Mouse (Mus musculus): ENCODE measurements around the gene Sgta. TPM values are rescaled to one million over a fixed set of nuclear protein-coding genes. Genes with fewer than 3 reads are reported as not detected.

The Sgta gene
- polyA plus RNA-seq, 1 experiment from 2014 or later: 322 TPM

- 88% methylated on average over 5 of the region's 5 CpGs for WGBS
- H3K9ac ChIP-seq (replicated peaks): no peak overlapping the region
- no peak overlapping the region for H3K27ac ChIP-seq
- H3K4me2 ChIP-seq (replicated peaks): no peak overlapping the region
- H3K4me3 ChIP-seq (replicated peaks): no peak overlapping the region
- no peaks in the 10 kb centered on the region for H3K9me3 ChIP-seq
- peaks cover 25% of the 10 kb centered on the region for H3K36me3 ChIP-seq
- H3K4me1 ChIP-seq (replicated peaks): peaks cover 16% of the 10 kb centered on the region
- H3K27me3 ChIP-seq: peaks cover 27% of the 10 kb centered on the region
- ATAC-seq: no peak
Measured at GRCm38 (mm10) chr10:81026857-81027256, 33.1 kb downstream of the Sgta start.

- ATAC-seq: 0 out of 2 replicates have a peak, but pooled peaks have one; percentile 3
- H3K27ac ChIP-seq: no peak within 1 kb of the TSS
- H3K4me3 ChIP-seq (replicated peaks): peak within 1 kb of the TSS; percentile 57
- H3K4me2 ChIP-seq (replicated peaks): peak within 1 kb of the TSS; percentile 77
- H3K9me3 ChIP-seq: no peaks in the 10 kb centered on the region
- H3K27me3 ChIP-seq: peaks cover 33% of the 10 kb centered on the region
- H3K4me1 ChIP-seq (replicated peaks): peaks cover 16% of the 10 kb centered on the region
- H3K9ac ChIP-seq (replicated peaks): peak within 1 kb of the TSS; percentile 85
- peaks cover 15% of the 10 kb centered on the region for H3K36me3 ChIP-seq
- 47% methylated on average over 12 of the region's 12 CpGs for WGBS
Measured at GRCm38 (mm10) chr10:81025639-81026275, 34.2 kb downstream of the Sgta start, which contains the start of gene Diras1. TSS of gene Diras1 (minus strand) at chr10:81025662.

DNA sequence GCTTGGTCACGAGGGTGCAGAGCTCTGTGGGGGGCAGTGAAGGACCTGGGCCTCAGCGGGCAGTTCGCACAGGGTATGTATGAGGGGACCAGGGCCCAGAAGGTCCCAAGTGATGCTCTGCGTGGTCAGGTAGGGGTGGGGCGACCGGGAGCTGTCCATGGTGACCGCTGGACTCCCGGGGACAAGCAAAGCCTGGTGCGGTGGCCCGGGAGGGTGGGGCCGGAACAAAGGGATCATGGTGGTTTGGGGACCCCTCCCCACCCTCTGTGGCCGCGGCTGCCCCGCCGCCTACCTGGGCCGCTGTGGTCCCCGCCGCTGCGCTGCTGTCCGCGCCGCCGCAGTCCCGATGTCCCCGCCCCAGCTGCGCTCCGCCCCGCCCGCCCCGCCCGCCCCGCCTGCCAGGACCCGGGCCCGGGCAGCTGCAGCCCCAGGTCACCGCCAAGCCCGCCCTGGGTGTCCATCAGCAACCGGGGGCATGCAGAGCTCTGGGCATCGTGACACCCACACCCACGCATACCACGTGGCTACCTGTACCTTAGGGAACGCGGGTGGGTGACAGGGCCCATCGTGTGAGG is 34.8 kb downstream of the Sgta start:
- H3K4me2 ChIP-seq (replicated peaks): peak overlapping the region; percentile 77
- H3K27me3 ChIP-seq: peaks cover 33% of the 10 kb centered on the region
- peak overlapping the region; percentile 85 for H3K9ac ChIP-seq (replicated peaks)
- H3K4me1 ChIP-seq (replicated peaks): peaks cover 16% of the 10 kb centered on the region
- peak overlapping the region; percentile 57 for H3K4me3 ChIP-seq (replicated peaks)
- WGBS: 2% methylated on average over 22 of the region's 43 CpGs
- H3K27ac ChIP-seq: no peak overlapping the region
- peak; percentile 61 for ATAC-seq
- H3K36me3 ChIP-seq: peaks cover 12% of the 10 kb centered on the region
- H3K9me3 ChIP-seq: no peaks in the 10 kb centered on the region

GRCm38 (mm10) chr10:81024346-81024937 is 35.5 kb downstream of the Sgta start:
- Histone ChIP-seq H3K4me3 (replicated peaks) (peak overlapping the region; percentile 57), H3K27ac (no peak overlapping the region)
- ATAC-seq: peak; percentile 51

DNA sequence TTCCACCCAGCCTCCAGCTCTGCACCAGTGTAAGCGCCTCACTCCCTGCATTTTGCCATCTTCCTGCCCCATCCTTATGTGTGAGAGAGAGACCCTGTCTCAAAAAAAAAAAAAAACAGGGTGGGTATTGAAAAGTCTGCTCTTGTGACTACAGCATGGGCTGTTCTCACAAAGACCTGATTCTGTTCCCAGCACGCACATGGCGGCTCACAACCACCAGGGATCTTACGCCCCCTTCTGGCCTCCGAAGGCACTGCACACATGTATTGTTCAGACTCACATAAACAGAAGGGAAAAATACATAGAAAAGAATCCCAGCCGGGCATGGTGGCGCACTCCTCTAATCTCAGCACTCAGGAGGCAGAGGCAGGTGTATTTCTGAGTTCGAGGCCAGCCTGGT is 37.2 kb downstream of the Sgta start:
- H3K27me3 ChIP-seq: peaks cover 33% of the 10 kb centered on the region
- 0 out of 2 replicates have a peak, but pooled peaks cover 4% of the 10 kb centered on the region for H3K36me3 ChIP-seq
- peaks cover 16% of the 10 kb centered on the region for H3K4me1 ChIP-seq (replicated peaks)
- H3K4me3 ChIP-seq (replicated peaks): no peak overlapping the region
- H3K9ac ChIP-seq (replicated peaks): no peak overlapping the region
- ATAC-seq: no peak
- H3K9me3 ChIP-seq: no peaks in the 10 kb centered on the region
- no peak overlapping the region for H3K27ac ChIP-seq
- no peak overlapping the region for H3K4me2 ChIP-seq (replicated peaks)
- WGBS: 64% methylated on average over 8 of the region's 8 CpGs

More at GRCm38 (mm10) chr10:81024346-81024937, 35.5 kb downstream of the Sgta start:
- Histone ChIP-seq H3K4me1 (replicated peaks) (peaks cover 16% of the 10 kb centered on the region), H3K4me2 (replicated peaks) (peak overlapping the region; percentile 77), H3K9ac (replicated peaks) (peak overlapping the region; percentile 85), H3K27me3 (peaks cover 33% of the 10 kb centered on the region), H3K36me3 (0 out of 2 replicates have a peak, but pooled peaks cover 5% of the 10 kb centered on the region), H3K9me3 (no peaks in the 10 kb centered on the region)
- WGBS: 73% methylated on average over 5 of the region's 5 CpGs

GRCm38 (mm10) chr10:81021547-81022110 is 38.4 kb downstream of the Sgta start:
- ATAC-seq: no peak
- H3K4me3 ChIP-seq (replicated peaks): no peak overlapping the region
- H3K9ac ChIP-seq (replicated peaks): peak overlapping the region; percentile 39; the same call in 1 of the 2 replicates
- no peaks in the 10 kb centered on the region for H3K9me3 ChIP-seq
- H3K27me3 ChIP-seq: peaks cover 33% of the 10 kb centered on the region
- H3K4me2 ChIP-seq (replicated peaks): peak overlapping the region; percentile 6; the same call in 1 of the 2 replicates
- WGBS: 22% methylated on average over 24 of the region's 26 CpGs
- H3K4me1 ChIP-seq (replicated peaks): peaks cover 16% of the 10 kb centered on the region
- 0 out of 2 replicates have a peak, but pooled peaks cover 4% of the 10 kb centered on the region for H3K36me3 ChIP-seq
- no peak overlapping the region for H3K27ac ChIP-seq

DNA sequence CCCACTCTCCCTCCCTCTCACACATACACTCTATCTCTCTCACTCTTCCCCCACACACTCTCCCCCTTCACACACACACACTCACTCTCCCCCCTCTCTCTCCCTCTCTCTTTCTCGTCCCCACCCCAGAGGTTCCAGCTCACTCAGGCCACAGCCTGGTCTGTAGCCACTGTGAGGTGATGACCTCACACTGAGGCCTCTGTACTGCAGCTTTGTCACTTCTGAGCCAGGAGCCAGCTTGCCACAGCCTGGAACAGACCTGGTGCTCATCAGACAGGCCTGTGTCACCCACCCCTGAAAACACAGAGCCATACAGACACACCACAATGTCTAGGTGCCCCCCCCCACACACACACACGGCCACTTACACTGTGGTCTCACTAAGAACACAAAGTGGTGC is 39.8 kb downstream of the Sgta start:
- Histone ChIP-seq H3K36me3 (0 out of 2 replicates have a peak, but pooled peaks cover 4% of the 10 kb centered on the region), H3K4me3 (replicated peaks) (no peak overlapping the region), H3K9ac (replicated peaks) (no peak overlapping the region; the same call in 1 of the 2 replicates), H3K27me3 (peaks cover 33% of the 10 kb centered on the region), H3K4me1 (replicated peaks) (peaks cover 15% of the 10 kb centered on the region), H3K27ac (no peak overlapping the region), H3K4me2 (replicated peaks) (no peak overlapping the region), H3K9me3 (no peaks in the 10 kb centered on the region)
- 63% methylated on average over 2 of the region's 2 CpGs for WGBS
- no peak for ATAC-seq

DNA sequence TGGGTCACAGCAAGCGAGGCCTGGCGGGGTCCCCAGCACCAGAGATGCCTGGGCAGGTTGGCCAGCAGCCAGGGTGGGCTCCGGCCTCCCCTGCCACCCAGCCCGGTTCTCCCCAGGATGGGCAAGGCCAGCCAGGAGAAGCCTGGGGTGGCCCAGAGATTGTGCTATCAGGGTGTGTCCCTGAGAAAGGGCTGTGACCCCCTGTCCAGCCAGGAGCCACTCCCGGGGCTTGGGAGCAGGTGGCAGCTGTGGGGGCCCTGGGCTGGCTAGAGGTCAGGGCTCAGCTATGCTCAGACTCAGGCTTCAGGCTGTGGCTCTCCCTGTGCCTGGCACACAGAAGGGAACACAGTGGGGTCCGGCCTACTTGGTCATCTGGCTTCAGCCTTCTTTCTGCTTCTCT is 40.3 kb downstream of the Sgta start:
- Histone ChIP-seq H3K27me3 (peaks cover 31% of the 10 kb centered on the region), H3K36me3 (0 out of 2 replicates have a peak, but pooled peaks cover 4% of the 10 kb centered on the region), H3K4me1 (replicated peaks) (peaks cover 14% of the 10 kb centered on the region), H3K9ac (replicated peaks) (no peak overlapping the region), H3K4me3 (replicated peaks) (no peak overlapping the region), H3K9me3 (no peaks in the 10 kb centered on the region), H3K4me2 (replicated peaks) (no peak overlapping the region), H3K27ac (no peak overlapping the region)
- no peak for ATAC-seq
- 82% methylated on average over 6 of the region's 6 CpGs for WGBS

DNA sequence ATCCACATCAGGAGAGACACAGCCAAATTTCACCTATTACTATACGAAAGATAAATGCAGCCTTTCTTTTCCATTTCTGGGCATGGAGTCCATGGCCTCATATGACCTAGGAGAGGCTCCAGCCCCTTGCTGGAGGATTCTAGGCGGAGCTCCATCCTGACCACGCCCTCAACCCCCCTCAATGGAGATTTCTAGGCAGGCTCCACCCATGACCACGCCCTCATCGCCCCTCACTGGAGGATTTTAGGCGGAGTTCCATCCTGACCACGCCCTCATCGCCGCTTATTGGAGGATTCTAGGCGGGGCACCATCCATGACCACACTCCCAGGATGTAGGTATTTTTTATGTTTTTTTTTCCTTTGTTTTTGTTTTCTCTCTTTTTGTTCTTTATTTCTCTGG is 41.7 kb downstream of the Sgta start:
- no peak overlapping the region for H3K27ac ChIP-seq
- no peaks in the 10 kb centered on the region for H3K9me3 ChIP-seq
- no peak overlapping the region for H3K4me3 ChIP-seq (replicated peaks)
- H3K27me3 ChIP-seq: peaks cover 17% of the 10 kb centered on the region
- 50% methylated on average over 10 of the region's 10 CpGs for WGBS
- H3K9ac ChIP-seq (replicated peaks): no peak overlapping the region
- no peak for ATAC-seq
- H3K4me1 ChIP-seq (replicated peaks): peaks cover 15% of the 10 kb centered on the region
- H3K36me3 ChIP-seq: 0 out of 2 replicates have a peak, but pooled peaks cover 4% of the 10 kb centered on the region
- H3K4me2 ChIP-seq (replicated peaks): no peak overlapping the region

DNA sequence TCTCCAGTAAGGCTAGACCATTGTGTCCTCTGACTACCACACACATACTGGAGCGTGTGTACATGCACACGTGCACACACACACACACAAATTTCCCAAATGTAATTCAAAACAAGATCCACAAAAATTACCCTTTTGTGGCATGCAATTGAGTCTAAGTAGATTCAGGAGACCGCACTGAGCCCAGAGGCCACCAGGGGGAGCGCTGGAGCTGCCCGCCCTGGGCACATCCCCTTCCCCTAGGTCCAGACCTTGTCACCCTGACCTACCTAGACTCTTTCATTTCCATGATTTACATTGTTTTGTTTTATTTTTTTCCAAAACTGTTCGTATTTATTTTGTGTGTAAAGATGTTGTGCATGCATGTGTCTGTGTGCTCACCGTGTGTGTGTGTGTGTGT is 43.3 kb downstream of the Sgta start:
- Histone ChIP-seq H3K36me3 (0 out of 2 replicates have a peak, but pooled peaks cover 4% of the 10 kb centered on the region), H3K4me1 (replicated peaks) (peaks cover 10% of the 10 kb centered on the region; the same call in 1 of the 2 replicates), H3K9me3 (no peaks in the 10 kb centered on the region), H3K4me3 (replicated peaks) (no peak overlapping the region), H3K27ac (no peak overlapping the region), H3K9ac (replicated peaks) (no peak overlapping the region), H3K4me2 (replicated peaks) (no peak overlapping the region), H3K27me3 (peaks cover 8% of the 10 kb centered on the region; the same call in 1 of the 2 replicates)
- no peak for ATAC-seq
- 9% methylated on average over 7 of the region's 7 CpGs for WGBS

DNA sequence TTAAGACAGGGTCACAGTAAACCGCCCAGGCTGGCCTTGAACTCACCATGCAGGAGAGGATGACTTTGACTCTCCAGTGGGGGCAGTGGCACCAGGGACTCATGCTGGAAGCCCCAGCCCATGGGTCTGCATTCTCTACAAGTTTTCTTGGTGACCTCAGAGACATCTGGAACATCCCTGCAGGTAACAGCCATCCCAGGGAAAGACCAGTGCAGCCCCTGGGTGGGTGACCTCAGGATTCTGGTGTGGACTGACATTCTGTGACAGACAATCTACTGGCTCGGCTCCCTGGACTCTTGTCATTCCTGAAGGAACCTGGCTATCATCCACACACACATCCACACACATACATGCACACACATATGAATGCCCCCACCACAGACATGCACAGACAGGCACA is 44.3 kb downstream of the Sgta start:
- no peak overlapping the region for H3K4me2 ChIP-seq (replicated peaks)
- WGBS: 95% methylated on average over 2 of the region's 2 CpGs

More for the DNA sequence above, 44.3 kb downstream of the Sgta start:
- Histone ChIP-seq H3K4me1 (replicated peaks) (peaks cover 10% of the 10 kb centered on the region; the same call in 1 of the 2 replicates), H3K27me3 (peaks cover 4% of the 10 kb centered on the region; the same call in 1 of the 2 replicates), H3K9me3 (no peaks in the 10 kb centered on the region), H3K27ac (no peak overlapping the region), H3K4me3 (replicated peaks) (no peak overlapping the region), H3K9ac (replicated peaks) (no peak overlapping the region), H3K36me3 (0 out of 2 replicates have a peak, but pooled peaks cover 2% of the 10 kb centered on the region)
- ATAC-seq: no peak

Measured in midbrain, embryonic 13.5 days (tissue).